Mouse (Mus musculus): Measurements from ENCODE around the gene Dennd1c.

Dennd1c gene

DNA sequence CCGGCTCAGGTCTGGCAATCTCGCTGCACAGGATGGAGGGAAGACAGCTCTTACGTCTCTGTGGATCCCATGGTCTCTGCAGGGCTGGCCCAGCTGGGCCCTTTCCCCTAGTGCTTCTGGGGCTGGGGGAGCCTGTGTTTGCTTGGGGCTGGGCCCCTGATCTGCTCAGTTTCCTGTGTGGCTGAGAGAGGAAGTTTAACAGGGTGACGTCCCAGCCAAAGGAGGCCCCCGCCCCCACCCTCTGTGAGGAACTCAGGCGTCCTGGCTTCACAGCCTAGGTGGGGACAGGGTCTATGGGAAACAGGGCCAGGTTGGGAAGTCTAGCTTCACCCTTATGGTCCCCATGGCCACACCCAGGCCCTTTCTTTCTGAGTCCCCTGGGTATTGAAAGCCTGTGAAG, at the start of gene Dennd1c:
Gene Dennd1c (minus strand): TSS at position 179 of the 400 bp plus-strand sequence.
- DNase-seq (ENCODE audit: low read depth, low spot score) = no peak

DNA sequence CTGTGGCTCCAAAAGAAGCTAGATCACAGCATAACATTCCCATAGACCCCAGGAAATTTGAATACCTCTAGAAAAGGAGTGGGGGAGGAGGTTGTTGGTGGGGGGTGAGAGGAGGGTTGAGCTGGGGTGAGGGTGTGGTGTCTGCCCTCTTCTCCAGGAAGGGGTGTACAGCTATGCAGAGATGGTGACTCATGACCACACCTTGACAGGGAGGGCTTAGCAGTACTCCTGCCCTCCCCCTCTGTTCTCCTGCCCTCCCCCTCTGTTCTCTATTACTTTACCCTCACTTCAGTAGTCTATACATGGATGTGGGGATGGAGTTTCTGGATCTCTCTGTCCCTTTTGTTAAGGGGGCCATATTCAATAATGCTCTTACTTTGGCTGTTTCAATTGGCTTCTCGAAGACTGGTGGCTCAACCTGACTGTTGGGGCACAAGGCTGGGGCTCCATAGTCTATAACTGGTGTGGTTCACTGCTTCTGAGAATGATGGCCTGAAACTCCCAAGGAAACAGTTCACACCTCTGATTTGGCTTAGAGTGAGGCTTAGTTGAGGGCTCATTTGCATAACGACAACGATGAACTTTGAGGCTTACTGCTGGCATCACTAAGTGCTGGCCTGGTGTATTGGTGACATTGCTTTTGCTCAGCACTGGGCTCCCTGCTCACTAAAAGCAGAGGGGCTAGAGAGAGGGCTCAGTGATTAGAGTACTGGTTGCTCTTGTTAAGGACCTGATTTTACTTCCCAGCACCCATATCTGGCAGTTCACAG, 47.7 kb upstream of the Dennd1c start:
- DNase-seq (ENCODE audit: low read depth, low spot score) = no peak

DNA sequence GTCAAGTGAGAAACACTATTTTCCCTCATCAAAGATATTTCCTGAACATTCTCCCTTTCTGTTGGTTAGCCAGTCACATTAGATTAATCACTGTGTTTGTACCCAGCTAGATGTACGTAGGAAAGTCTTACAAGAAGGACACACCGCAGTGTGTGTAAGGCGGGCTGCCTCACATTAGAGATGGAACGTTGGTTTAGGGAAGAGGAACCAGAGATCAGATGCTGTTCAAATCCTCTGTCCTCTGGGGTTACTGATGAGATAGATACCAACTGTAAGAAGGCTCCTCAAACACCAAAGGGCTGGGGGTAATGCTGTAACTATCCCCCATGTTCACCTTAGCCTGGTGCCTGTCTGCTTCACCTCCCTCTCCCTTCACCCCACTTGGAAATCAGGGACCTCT, 46.5 kb upstream of the Dennd1c start:
- no peak for DNase-seq (ENCODE audit: low read depth, low spot score)

DNA sequence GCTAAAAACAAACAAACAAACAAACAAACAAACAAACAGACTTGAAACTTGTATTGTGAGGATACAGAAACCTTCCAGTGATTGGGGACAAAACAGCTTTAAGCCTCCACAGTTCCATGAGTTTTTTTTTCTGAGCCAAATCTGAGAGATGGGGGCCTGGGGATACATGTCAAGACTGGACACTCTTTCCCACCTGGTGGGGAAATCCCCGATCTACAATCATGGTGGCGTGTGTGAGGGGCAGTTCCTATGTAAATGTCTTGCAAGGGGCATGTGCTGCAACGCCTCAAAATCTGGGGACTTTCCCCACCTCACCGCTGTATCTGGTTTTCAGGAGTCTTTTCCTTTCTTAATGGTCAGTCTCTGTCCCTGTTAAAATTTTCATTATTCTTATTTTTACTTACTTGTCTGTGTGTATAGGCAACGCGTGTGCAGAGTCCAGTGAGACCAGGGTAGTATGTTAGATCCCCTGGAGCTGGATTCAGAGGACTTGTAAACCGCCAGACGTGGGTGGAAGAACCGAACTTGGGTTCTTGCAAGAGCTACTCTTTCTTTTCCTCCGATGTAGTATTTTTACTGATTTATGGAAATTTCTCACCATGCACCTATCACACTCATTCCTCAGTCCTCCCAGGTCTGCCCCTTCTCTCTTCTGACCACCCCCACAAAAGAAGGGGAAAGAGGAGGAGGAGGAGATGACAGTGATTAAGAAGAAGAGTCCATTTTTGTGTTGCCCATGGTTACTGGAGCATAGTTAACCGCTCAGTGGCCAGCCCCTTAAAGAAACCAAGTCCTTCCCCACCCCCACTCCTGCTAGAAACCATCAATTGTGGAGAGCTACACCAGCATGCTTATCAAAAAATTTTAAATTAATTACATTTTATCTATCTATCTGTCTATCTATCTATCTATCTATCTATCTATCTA, 45.1 kb upstream of the Dennd1c start:
- DNase-seq (ENCODE audit: low read depth, low spot score) = no peak

DNA sequence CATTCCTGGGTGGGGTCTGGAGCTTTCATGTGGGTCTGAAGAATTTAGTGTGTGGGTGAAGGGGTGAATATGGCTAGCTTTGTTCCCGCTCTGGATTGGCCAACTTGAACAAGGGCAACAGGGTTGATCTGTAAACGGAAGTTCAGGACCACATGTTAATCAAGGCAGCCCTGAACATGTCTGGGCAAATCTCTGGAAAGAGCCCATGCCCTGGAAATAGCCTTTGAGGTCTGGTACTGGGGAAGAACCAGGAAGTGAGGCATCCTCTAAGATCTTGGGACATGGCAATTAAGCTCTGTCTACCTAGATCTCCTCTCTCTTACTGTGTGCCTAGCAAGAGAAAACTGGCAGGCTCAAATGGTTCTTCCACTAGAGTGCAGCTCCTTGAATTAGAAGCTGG, 43.5 kb upstream of the Dennd1c start:
- peak; percentile 82 for DNase-seq (ENCODE audit: low read depth, low spot score)

DNA sequence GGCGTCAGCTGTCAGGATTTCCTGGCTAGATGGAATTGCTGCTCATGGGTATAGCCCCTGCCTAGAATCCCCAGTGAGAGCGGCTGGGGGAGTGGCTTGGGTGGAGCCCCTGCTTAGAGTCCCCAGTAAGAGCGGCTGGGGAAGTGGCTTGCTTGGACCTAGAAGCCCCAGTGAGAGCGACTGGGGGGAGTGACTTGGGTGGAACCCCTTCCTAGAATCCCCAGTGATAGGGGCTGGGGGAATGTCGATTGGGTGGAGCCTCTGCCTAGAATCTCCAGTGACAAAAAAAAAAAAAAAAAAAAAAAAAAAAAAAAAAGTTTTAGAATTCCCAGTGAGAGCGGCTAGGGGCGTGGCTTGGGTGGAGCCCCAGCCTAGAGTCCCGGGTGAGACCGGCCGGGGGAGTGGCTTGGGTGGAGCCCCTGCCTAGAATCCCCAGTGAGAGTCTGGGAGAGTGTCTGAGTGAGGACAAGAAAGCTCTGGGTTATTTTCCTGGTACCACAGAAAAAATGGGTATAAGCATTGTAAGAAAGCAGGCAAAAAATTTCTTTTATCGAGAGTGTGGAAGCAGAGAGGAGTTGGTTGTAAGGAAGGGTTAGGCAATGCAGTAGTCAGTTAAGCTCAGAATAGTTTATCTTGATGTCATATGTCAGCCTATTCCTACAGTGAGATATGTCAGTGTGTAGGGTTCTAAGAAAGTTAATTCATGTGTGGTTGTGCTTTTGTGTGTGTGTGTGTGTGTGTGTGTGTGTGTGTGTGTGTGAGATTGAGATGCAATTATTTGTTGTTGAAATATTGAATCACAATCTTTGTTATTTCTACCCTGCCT, 40.4 kb upstream of the Dennd1c start:
- peak; percentile 94 for DNase-seq (ENCODE audit: low read depth, low spot score)

DNA sequence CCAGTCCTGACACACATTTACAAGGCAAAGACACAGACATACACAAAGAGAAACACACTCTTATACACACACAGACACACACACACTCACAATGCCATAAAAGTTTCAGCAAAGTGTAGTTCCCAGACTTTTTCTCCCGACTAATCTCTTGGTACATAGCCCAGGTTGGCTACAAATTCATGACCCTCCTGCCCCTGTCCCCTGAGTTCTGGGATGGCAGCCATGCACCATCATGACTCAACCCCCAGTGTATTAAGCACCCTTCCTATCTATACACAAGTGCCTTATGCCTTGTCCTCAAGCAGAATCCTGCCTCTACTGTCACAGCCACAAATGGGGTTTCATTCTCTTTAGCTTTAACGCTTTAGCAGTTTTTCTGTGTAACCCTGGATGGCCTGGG, 38.5 kb upstream of the Dennd1c start:
- DNase-seq (ENCODE audit: low read depth, low spot score) = no peak

DNA sequence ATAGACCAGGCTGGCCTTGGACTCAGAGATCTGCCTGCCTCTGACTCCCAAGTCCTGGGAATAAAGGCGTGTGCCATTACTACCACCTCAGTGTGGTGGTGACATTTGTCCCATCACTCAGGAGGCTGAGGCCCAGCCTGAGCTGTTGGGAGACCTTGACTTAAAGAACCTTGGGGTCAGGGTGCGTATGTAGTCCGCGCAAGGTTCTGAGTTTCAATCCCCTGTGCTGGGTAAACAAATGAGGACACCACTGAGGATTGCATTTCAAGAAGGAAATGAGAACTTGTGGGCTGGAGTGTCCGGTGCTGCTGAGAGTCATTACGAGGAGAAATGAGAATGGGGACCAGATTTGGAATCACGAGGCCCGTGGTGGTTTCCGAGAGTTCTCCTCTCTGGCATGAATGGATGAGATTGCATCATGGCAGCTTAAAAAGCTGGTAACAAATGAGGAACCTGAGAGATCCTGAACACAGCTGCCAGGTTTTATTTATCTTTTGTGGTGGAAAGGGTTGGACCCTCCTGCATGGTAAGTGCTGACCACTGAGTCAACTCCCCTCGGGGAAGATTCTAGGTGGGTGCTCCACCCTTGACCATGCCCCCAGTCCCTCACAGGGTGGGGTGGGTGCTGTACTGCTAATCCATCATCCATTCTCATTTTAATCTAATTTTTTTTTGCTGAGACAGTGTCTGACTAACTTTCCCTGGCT, 34.6 kb upstream of the Dennd1c start:
- DNase-seq (ENCODE audit: low read depth, low spot score) = no peak

DNA sequence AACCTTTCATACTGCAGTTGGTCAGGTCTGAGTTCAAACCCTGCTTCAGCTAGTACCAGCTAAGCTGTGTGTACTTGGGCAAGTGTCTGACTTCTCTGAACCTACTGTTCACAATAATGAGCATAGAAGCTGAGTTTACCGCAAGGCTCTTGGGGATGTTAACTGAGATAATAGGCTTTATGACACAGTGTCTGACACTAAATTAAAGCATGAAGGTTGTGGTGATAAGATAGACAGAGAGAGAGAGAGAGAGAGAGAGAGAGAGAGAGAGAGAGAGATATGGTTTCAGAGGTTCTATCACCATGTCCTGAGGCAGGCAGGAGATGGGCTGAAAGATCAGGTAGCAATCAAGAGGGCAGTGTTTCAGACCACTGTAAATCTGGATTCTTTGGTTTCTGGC, 31.7 kb upstream of the Dennd1c start:
- DNase-seq (ENCODE audit: low read depth, low spot score) = no peak

DNA sequence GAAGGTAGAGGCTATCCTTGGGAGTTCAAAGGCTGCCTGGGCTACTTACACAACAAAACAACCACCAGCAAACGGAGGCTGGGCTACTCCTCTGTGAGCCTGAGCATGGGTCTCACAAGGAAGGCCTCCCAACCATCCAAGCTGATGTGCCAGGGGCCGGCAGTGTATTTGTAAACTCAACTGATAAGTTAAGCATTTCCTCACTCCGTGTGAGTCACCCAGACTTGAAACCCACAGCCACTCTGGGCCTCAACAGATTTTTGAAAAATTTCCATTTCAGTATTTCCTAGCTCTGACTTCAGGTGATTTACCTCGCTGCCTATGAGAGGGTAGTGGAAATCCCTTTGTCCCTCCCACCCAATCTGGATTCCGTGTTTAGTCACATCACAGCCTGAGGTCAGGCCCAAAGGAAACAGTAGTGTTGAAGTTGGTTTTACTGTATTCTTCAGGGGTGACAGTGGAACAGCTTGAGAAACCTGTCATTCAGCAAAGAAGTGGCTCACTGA, 30.4 kb upstream of the Dennd1c start:
- DNase-seq (ENCODE audit: low read depth, low spot score) = no peak

DNA sequence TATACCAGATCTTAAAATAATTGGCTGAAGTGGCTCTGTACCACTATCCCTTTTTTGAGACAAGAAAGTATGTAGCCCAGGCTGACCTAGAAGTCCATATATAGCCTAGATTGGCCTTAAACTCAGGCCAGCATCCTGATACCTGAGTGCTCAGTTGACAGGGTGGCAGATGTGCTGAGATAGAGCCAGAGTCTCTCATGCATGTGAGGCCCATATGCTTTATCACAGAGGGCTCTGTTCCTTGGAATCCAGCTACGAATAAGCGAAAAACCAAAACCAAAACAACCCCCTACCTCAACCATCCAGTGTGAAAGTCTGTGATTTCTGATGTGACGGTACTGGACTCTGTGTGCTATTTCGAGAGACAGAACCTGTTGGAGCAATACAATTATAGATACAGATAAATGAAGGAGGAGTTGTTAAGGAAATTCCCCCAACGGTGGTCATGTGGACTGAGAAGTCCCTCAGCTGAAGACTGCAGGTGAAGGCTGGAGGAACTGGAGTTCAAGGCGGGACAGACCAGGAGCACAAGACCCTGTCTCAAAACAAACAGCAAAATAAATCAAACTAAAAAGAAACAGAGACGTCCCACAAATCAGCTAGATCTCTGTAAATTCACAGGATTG, 29.8 kb upstream of the Dennd1c start:
- no peak for DNase-seq (ENCODE audit: low read depth, low spot score)

DNA sequence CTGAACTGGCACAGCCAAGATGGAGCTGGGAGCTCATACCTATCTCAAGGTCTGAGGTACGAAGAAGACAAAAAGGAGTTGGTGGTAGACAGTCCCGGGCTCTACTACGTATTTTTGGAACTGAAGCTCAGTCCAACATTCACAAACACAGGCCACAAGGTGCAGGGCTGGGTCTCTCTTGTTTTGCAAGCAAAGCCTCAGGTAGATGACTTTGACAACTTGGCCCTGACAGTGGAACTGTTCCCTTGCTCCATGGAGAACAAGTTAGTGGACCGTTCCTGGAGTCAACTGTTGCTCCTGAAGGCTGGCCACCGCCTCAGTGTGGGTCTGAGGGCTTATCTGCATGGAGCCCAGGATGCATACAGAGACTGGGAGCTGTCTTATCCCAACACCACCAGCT, 28.8 kb upstream of the Dennd1c start:
- no peak for DNase-seq (ENCODE audit: low read depth, low spot score)

DNA sequence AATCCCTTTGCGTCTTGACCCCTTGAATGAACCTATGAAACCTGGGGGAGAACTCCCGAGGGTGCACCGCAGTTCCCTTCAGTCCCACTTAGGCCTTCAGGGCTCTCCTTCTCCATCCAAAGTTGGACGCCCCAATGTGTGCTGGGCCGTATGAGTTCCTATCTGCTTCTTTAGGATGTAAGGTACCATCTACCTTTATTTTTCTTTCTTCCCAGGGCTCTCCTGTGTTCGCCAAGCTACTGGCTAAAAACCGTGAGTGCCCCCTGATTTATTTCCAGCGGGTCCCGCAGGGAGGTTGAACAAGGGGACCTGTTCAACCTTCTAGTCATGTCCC, 27.7 kb upstream of the Dennd1c start:
- DNase-seq (ENCODE audit: low read depth, low spot score) = no peak

DNA sequence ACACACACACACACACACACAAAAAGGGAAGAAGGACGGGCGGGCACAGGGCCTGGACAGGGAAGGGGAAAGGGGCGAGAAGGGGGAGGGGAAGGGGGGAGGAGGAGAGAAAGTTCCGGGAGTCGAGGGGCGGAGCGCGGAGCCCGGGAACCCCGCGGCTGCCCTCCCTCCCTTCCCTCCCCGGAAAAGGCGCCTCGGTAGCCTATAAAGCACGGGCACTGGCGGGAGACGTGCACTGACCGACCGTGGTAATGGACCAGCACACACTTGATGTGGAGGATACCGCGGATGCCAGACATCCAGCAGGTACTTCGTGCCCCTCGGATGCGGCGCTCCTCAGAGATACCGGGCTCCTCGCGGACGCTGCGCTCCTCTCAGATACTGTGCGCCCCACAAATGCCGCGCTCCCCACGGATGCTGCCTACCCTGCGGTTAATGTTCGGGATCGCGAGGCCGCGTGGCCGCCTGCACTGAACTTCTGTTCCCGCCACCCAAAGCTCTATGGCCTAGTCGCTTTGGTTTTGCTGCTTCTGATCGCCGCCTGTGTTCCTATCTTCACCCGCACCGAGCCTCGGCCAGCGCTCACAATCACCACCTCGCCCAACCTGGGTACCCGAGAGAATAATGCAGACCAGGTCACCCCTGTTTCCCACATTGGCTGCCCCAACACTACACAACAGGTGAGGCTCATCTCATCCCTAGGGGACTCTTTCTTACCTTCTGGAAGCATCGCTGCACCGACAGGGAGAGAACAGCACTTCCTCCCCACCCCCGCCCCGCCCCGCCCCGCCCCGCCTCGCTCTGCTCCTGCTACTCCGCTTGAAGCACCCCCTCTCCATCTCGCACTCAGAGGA, 27.1 kb upstream of the Dennd1c start, which contains the start of gene Tnfsf9:
Gene Tnfsf9 (plus strand): TSS at position 145 of the 854 bp plus-strand sequence.
- DNase-seq (ENCODE audit: low read depth, low spot score) = peak; percentile 55

DNA sequence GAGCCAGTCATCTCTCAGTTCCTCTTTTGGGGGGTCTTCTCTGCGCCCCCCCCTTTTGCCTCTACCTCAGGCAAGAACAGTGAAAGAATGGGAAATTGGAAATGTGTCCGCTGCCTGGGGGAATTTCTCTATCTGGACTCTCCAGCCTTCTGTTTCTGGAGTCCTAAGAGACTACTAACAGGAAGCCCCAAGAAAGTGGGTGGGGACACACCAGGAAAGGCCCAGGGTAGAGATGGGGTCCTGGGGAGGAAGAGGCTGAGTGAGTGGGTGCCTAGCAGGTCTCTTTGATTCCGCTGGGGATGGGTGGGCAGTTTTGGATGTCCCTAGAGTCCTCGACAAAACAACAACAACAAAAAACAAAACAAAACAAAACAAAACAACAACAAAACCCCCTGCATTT, 26.2 kb upstream of the Dennd1c start:
- DNase-seq (ENCODE audit: low read depth, low spot score) = no peak

DNA sequence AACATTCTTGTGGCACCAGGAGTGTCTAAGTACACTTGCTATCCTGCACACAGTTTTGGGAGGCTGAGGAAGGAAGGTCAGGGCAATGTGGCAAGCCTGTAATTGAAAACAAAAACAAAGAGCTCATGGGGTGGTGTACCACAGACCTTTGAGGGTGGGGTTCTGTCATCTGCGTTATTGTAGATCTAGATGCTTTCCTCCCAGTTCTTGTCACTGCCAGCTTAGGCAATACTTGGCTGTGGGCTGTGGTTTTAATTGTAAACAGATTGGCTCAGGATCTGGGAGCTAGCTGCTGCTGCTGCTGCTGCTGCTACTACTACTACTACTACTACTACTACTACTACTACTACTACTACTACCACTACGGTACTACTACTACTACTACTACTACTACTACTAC, 24.0 kb upstream of the Dennd1c start:
- DNase-seq (ENCODE audit: low read depth, low spot score) = no peak

DNA sequence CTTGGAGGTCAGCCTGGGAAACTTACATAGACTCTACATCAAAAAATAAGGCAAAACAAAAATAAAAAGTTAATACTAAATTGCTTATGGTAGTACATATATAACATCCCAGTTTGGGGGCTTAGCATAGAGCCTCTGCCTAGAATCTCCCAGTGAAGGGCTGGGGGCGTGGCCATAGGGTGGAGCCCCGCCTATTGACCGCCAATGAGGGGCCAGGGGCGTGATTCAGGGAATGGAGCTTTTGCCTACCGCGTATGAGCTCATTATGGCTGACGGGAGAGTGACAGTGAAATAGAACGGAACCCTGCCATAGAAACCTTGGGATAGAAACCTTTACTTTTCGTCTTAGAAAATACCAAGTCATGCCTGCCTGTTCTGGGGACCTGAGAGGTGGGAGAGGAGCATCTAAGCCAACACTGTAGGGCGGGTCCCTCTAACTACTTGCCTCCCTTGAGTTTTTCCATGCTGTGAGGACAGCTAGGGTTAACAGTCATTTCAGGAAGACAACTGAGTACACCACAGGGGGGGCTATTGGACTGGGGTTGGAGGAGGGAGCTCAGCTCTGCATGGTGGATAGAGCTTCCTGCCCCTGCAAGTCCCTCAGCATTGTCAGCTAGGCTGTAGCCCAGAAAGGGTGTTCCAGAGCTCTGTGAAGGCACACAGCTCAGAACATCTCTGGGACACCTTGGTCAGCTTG, 21.5 kb upstream of the Dennd1c start:
- DNase-seq (ENCODE audit: low read depth, low spot score) = peak; percentile 87

DNA sequence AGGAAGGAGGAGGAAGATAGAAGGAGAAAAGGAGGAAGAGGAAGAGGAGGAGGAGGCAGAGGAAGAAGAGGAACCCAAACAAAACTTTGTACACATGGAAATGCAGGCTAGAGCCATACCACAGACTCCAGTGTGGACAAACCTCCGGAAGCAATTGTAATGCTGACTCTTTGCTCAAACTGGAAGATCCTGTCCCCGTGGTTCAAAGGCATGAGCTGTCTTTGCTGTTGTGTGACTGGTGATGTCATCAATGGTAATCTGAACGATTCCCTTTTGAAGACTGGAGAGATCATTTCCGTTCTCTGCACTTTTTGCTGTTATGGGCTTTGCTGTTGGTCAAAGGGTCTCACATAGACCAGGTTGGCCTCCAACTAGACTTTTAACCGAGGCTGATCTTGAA, 20.0 kb upstream of the Dennd1c start:
- DNase-seq (ENCODE audit: low read depth, low spot score) = no peak

DNA sequence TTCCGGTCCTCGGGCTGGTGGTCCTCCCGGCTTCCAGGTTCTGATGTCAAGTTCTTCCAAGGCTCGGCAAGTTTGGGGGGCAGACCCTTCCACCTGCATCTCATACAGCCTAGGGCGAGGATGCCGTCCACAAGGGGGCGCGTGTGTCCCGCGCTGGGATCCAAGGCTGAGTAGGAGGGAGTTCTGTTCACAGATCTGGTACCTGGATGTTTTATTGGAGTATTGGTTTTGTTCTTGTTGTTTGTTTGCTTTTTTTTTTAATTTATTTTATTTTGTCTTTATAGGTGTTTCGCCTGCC, 18.3 kb upstream of the Dennd1c start:
- peak; percentile 86 for DNase-seq (ENCODE audit: low read depth, low spot score)
